Mouse (Mus musculus) thymus, postnatal 10 days (tissue): ENCODE measurements around the gene Actr2.
"Not testable (repeated sequence)": the region's sequence is repeated elsewhere in the genome, so short reads cannot be mapped to it uniquely, and the experiment has no call there.

Experiments used
- DNase-seq, 2 experiments: peaks; one replicate each; pipeline ENCODE4 v3.0.0; 2021; ENCODE audit warnings: low spot score in 2 of 2

The Actr2 gene

GRCm38 (mm10) chr11:20116030-20116551, 3.4 kb upstream of the Actr2 start:
- no peak for DNase-seq

GRCm38 (mm10) chr11:20112006-20112740, 540 bp downstream of the Actr2 start:
- DNase-seq = peak; percentile 71 to 75

GRCm38 (mm10) chr11:20108151-20108550, 4.6 kb downstream of the Actr2 start:
- no peak for DNase-seq

- DNase-seq = no peak
These were observed 5.0 kb downstream of the Actr2 start for GRCm38 (mm10) chr11:20107683-20108082.

- no peak for DNase-seq
These were observed 5.8 kb downstream of the Actr2 start for GRCm38 (mm10) chr11:20106946-20107345.

- no peak for DNase-seq
These were observed 8.8 kb downstream of the Actr2 start for GRCm38 (mm10) chr11:20103949-20104348.

- DNase-seq = no peak
These were observed 26.4 kb downstream of the Actr2 start for GRCm38 (mm10) chr11:20086306-20086705.

GRCm38 (mm10) chr11:20085635-20086034, 27.1 kb downstream of the Actr2 start:
- DNase-seq = no peak

GRCm38 (mm10) chr11:20075415-20075814, 37.3 kb downstream of the Actr2 start:
- no peak for DNase-seq

GRCm38 (mm10) chr11:20072826-20073225, 39.9 kb downstream of the Actr2 start:
- no peak for DNase-seq

- DNase-seq = peak in 1 of 2 experiments; percentile 63
These were observed 40.5 kb downstream of the Actr2 start for GRCm38 (mm10) chr11:20072174-20072573.

- no peak for DNase-seq
These were observed 44.2 kb downstream of the Actr2 start for GRCm38 (mm10) chr11:20068346-20069004.

GRCm38 (mm10) chr11:20067521-20067920, 45.2 kb downstream of the Actr2 start:
- DNase-seq = no peak

- DNase-seq = no peak
These were observed 46.6 kb downstream of the Actr2 start for GRCm38 (mm10) chr11:20066106-20066505.

GRCm38 (mm10) chr11:20064926-20065325, 47.8 kb downstream of the Actr2 start:
- DNase-seq = no peak

GRCm38 (mm10) chr11:20064086-20064485, 48.6 kb downstream of the Actr2 start:
- DNase-seq = not testable (repeated sequence)

GRCm38 (mm10) chr11:20062801-20063200, 49.9 kb downstream of the Actr2 start:
- not testable (repeated sequence) for DNase-seq

- DNase-seq = no peak
These were observed 53.0 kb downstream of the Actr2 start for GRCm38 (mm10) chr11:20059736-20060135.

- no peak for DNase-seq
These were observed 55.3 kb downstream of the Actr2 start for GRCm38 (mm10) chr11:20057429-20057828.

- DNase-seq = no peak
These were observed 56.5 kb downstream of the Actr2 start for GRCm38 (mm10) chr11:20056168-20056567.

GRCm38 (mm10) chr11:20054617-20055016, 58.1 kb downstream of the Actr2 start:
- no peak for DNase-seq

- DNase-seq = no peak
These were observed 58.8 kb downstream of the Actr2 start for GRCm38 (mm10) chr11:20053951-20054350.
